Mouse (Mus musculus) liver, embryonic 14.5 days (tissue): ENCODE data around the gene Tbcel. TPM values are rescaled to one million over a fixed set of nuclear protein-coding genes. Genes with fewer than 3 reads are reported as not detected.

ENCODE experiments used
- ATAC-seq: fragments of 200-750 bp; cut with Nextera tagmentation; 2 replicates; pipeline ENCODE4 v1.8.0; 2017; ENCODE audit warnings: moderate number of reproducible peaks, mild to moderate bottlenecking, moderate library complexity; ENCODE audit not compliant: insufficient read depth
- DNase-seq, 3 experiments: peaks; one replicate each; pipeline ENCODE4 v3.0.0-alpha.2; 2012 to 2013; ENCODE audit warnings: low read depth in 3 of 3, low spot score in 3 of 3
- H3K27ac ChIP-seq: fragments of 300-500 bp; sonication (generic); 2 replicates; pipeline ENCODE4 v1.5.1; 2014; ENCODE audit warnings: moderate library complexity, mild to moderate bottlenecking, control low read depth, inconsistent platforms
- H3K27me3 ChIP-seq: fragments of 300-500 bp; sonication (generic); 2 replicates; pipeline ENCODE4 v1.6.1; 2014; ENCODE audit warnings: mild to moderate bottlenecking, low read length, moderate library complexity; ENCODE audit not compliant: control insufficient read depth, insufficient read depth
- H3K36me3 ChIP-seq: fragments of 300-500 bp; sonication (generic); replicated peaks from 2 replicates; pipeline ENCODE4 v1.6.1; 2014; ENCODE audit warnings: low read depth; ENCODE audit not compliant: control insufficient read depth, insufficient read depth
- H3K4me1 ChIP-seq, 2 experiments: fragments of 200-500 bp in 1 of 2; fragments of 300-500 bp in 1 of 2; sonication (generic) in 1 of 2; replicated peaks; 2 replicates each; pipeline ENCODE4 v1.6.1; 2012 to 2014; ENCODE audit warnings: antibody characterized with exemption in 1 of 2, inconsistent platforms in 1 of 2, low read length in 1 of 2; ENCODE audit not compliant: control insufficient read depth in 2 of 2, insufficient read depth in 2 of 2
- H3K4me2 ChIP-seq: fragments of 300-500 bp; sonication (generic); 2 replicates; pipeline ENCODE4 v1.6.1; 2014; ENCODE audit warnings: low read depth, mild to moderate bottlenecking, control low read depth, moderate library complexity
- H3K4me3 ChIP-seq, 2 experiments: fragments of 200-500 bp in 1 of 2; fragments of 300-500 bp in 1 of 2; sonication (generic) in 1 of 2; 2 replicates each; pipeline ENCODE4 v1.5.1; 2012 to 2014; ENCODE audit warnings: low read depth in 2 of 2, low read length in 2 of 2, mild to moderate bottlenecking in 2 of 2, control low read depth in 1 of 2, inconsistent platforms in 1 of 2, moderate library complexity in 1 of 2; ENCODE audit not compliant: insufficient read depth in 1 of 2
- H3K9ac ChIP-seq: fragments of 300-500 bp; sonication (generic); replicated peaks from 2 replicates; pipeline ENCODE4 v1.6.1; 2014; ENCODE audit warnings: mild to moderate bottlenecking, control low read depth, moderate library complexity
- H3K9me3 ChIP-seq: fragments of 300-500 bp; sonication (generic); 2 replicates; pipeline ENCODE4 v1.6.1; 2016; ENCODE audit warnings: low read length, mixed read lengths; ENCODE audit not compliant: control insufficient read depth
- CTCF ChIP-seq: IDR thresholded peaks from 2 replicates; pipeline ENCODE4 v1.5.1; 2016; ENCODE audit warnings: antibody characterized with exemption, low read depth, control low read depth
- EP300 ChIP-seq: IDR thresholded peaks from 2 replicates; pipeline ENCODE4 v1.6.1; 2016; ENCODE audit warnings: antibody characterized with exemption, low read depth
- WGBS: fragments of 180-500 bp; shearing (Covaris S2); extraction: QIAGEN DNeasy Blood & Tissue Kit; methylation state at CpG from one replicate; pipeline ENCODE4 v1.1.7; 2014; ENCODE audit not compliant: insufficient replicate concordance; 5-methylcytosine and 5-hydroxymethylcytosine counted together
- polyA plus RNA-seq, 2 experiments: library from polyadenylated mRNA; depleted of rRNA in 1 of 2; stranded (reverse) in 1 of 2; unstranded in 1 of 2; fragments of >200 nt; fragmentation: Nextera tagmentation in 1 of 2; extraction: Ambion mirVana in 1 of 2; gene quantifications; 2 replicates each; pipeline versions ENCODE4 v1.2.1 to v1.2.3; 2012 to 2014

The Tbcel gene
- polyA plus RNA-seq, 2 experiments: 11.3 to 19.7 TPM

DNA sequence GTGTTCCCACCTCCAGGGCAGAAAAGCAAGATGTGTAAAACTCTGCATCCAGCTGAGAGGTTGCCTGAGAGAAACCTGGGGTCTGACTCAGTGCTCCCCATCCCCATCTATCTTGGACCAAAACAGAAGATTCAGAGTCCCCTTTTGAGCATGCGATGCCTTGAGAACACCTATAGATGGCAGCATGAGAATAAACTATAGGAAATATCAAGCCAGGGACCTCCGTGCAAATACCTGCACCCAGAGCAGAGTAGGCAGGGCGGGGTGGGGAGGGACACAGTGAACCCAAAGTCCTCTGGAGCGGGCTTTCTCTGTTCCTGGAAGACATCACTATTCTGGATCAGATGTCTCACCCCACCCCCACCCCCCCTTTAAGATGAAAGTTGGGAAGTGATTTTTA, 119.1 kb downstream of the Tbcel start:
- WGBS: 30% methylated on average over 4 of the region's 4 CpGs
- Histone ChIP-seq H3K27ac (no peak overlapping the region), H3K27me3 (no peaks in the 10 kb centered on the region), H3K9me3 (no peaks in the 10 kb centered on the region), H3K9ac (no peak overlapping the region), H3K36me3 (no peaks in the 10 kb centered on the region), H3K4me1 (no peaks in the 10 kb centered on the region), H3K4me3 (no peak overlapping the region), H3K4me2 (no peak overlapping the region)
- TF ChIP-seq CTCF (peak; percentile 42), EP300 (no peak)
- ATAC-seq (no peak), DNase-seq (no peak)

DNA sequence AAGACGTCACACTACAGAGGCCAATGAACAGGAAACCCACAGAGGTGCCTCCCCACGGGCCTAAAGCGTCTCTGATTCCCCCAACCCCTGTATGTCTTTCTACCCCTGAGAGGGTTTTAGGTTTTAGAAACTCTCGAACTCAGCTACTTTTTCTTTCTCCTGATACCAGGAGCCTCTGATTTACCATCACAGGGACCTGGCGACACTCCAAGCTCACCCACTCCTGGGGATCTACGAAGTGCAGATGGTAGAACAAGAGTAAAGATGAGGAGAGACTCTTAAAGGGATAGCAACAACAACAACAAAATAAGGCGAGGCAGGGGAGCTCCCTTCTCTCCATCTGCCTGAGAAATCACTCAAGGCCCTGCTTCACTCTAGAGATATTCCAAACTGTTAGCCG, 120.6 kb downstream of the Tbcel start:
- Histone ChIP-seq H3K27me3 (no peaks in the 10 kb centered on the region), H3K9me3 (no peaks in the 10 kb centered on the region), H3K4me1 (no peaks in the 10 kb centered on the region), H3K36me3 (no peaks in the 10 kb centered on the region), H3K9ac (no peak overlapping the region), H3K4me3 (no peak overlapping the region), H3K27ac (no peak overlapping the region), H3K4me2 (no peak overlapping the region)
- DNase-seq (no peak), ATAC-seq (no peak)
- WGBS: 45% methylated on average over 8 of the region's 8 CpGs
- TF ChIP-seq CTCF: no peak
- no peak for TF ChIP-seq EP300

DNA sequence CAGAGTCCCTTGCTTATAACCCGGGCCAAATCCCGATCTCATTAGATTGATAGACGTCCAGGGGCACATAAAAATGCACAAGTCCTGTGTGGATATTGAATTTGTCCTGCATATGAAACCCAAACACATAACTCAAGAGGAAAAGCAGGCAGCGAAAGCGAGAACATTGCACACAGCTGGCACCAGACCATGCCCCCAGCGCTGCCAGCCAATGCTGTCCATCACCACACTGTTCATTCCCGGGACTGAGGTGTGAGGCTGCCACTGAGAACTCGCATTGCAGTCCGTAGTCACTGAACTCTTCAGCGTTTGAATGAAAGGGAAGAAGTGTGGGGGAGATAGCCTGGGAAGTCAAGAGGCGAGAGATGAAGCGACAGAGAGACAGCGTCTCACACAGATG, 122.0 kb downstream of the Tbcel start:
- DNase-seq (no peak), ATAC-seq (no peak)
- Histone ChIP-seq H3K27ac (no peak overlapping the region), H3K4me2 (no peak overlapping the region), H3K36me3 (no peaks in the 10 kb centered on the region), H3K9me3 (no peaks in the 10 kb centered on the region), H3K4me3 (no peak overlapping the region), H3K9ac (no peak overlapping the region), H3K4me1 (no peaks in the 10 kb centered on the region), H3K27me3 (no peaks in the 10 kb centered on the region)
- no peak for TF ChIP-seq EP300
- no peak for TF ChIP-seq CTCF
- 63% methylated on average over 13 of the region's 13 CpGs for WGBS

DNA sequence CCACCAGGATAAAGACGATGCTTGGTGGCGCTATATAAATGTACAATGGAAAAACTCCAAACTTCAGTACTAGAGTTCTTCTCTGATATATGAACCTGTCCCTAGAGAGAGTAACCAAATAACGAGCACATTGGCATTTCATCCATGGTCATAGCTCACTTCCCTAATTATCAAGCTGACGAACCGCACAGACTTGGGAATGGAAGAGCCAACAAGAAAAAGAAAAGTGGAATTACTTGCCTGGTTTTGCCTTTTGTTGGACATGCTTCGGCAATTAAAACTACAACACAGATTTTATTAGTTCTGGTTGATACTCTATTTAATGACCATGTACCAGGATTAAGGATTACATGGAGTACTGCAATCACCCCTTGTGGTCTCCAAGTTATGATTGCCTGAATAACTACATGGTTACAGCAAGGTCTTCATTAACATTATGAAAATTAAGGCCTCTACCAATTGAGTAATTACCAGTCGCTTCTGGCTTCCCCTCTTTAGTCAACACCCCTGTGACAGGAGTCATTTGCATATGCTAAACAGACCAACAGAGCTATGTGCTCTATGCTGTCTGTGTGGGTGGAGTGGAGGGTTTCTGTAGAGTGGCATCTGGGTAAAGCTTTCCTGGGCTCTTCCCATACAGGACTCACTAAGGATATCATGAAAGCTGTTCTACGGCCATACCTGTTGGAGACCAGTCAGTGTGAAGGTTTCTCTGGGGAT, 124.8 kb downstream of the Tbcel start:
- no peak overlapping the region for H3K27ac ChIP-seq
- H3K4me1 ChIP-seq: no peaks in the 10 kb centered on the region
- H3K4me3 ChIP-seq: no peak overlapping the region
- no peak overlapping the region for H3K9ac ChIP-seq
- 63% methylated on average over 8 of the region's 8 CpGs for WGBS
- H3K36me3 ChIP-seq: no peaks in the 10 kb centered on the region
- no peak overlapping the region for H3K4me2 ChIP-seq
- ATAC-seq (no peak), DNase-seq (no peak)
- H3K27me3 ChIP-seq: no peaks in the 10 kb centered on the region
- no peaks in the 10 kb centered on the region for H3K9me3 ChIP-seq
- TF ChIP-seq EP300 (no peak), CTCF (no peak)

DNA sequence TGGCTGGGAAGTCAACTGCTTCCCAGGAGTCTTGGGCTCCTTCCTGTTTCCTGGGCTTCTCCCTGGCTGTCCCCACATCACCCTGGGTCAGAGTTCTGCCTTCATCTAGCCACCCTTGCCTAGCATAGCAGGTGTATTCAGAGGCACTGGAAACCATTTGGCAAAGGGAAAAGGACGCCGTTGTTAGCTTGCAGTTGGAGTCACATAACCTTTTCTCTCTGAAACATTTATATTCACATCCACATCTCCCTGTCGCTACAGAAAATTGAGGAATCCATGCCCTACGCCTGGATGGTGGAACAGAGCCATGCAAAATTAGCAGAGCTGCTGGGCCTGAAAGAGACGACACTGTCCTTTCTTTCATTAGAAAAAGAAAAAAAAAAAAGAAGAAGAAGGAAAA, 125.5 kb downstream of the Tbcel start:
- H3K27ac ChIP-seq: no peak overlapping the region
- 64% methylated on average over 5 of the region's 5 CpGs for WGBS
- no peaks in the 10 kb centered on the region for H3K36me3 ChIP-seq
- H3K27me3 ChIP-seq: no peaks in the 10 kb centered on the region
- no peak overlapping the region for H3K4me2 ChIP-seq
- ATAC-seq (no peak), DNase-seq (no peak)
- H3K4me1 ChIP-seq: no peaks in the 10 kb centered on the region
- no peaks in the 10 kb centered on the region for H3K9me3 ChIP-seq
- H3K9ac ChIP-seq: no peak overlapping the region
- H3K4me3 ChIP-seq: no peak overlapping the region
- no peak for TF ChIP-seq EP300
- no peak for TF ChIP-seq CTCF
